Mouse (Mus musculus) layer of hippocampus, adult 18-20 months (tissue): ENCODE results near the gene Dock8. TPM values are rescaled to one million over a fixed set of nuclear protein-coding genes. Genes with fewer than 3 reads are reported as not detected.

Experiments used
- DNase-seq, 2 experiments: peaks; one replicate each; pipeline ENCODE4 v3.0.0; 2022; ENCODE audit warnings: low spot score in 2 of 2
- total RNA-seq, 2 experiments: library from RNA; stranded (reverse); gene quantifications; 2 replicates each; pipeline ENCODE4 v1.2.3; 2021

The Dock8 gene
- total RNA-seq, 2 experiments from 2014 or later = 4.7 to 5.1 TPM

- DNase-seq = no peak
These were observed 246.7 kb downstream of the Dock8 start for GRCm38 (mm10) chr19:25246062-25246461.

GRCm38 (mm10) chr19:25247858-25248552, 248.7 kb downstream of the Dock8 start:
- DNase-seq = no peak

- no peak for DNase-seq
These were observed 249.9 kb downstream of the Dock8 start for GRCm38 (mm10) chr19:25249230-25249629.

GRCm38 (mm10) chr19:25251610-25252140, 252.3 kb downstream of the Dock8 start:
- DNase-seq = no peak

Other genes starting within 250 kb of the Dock8 start
- gene Pgm5, start 137.7 kb upstream of the Dock8 start, total RNA-seq = 1 to 10 TPM; 3.5 to 4.1 TPM
- gene Gm10053, start 123.8 kb upstream of the Dock8 start, total RNA-seq = 100 to 1,000 TPM; 168 to 191 TPM
- gene Foxd4, start 98.3 kb upstream of the Dock8 start, total RNA-seq = not detected
- gene Cbwd1, start 37.9 kb upstream of the Dock8 start, total RNA-seq = 10 to 100 TPM; 14.8 to 15.8 TPM
- gene Kank1, start 237.4 kb downstream of the Dock8 start, total RNA-seq = 10 to 100 TPM; 17.8 to 20.1 TPM